Mouse (Mus musculus) bone marrow, adult 2 months (tissue): Measurements from ENCODE around the gene Efna5.

Experiments used
- CTCF ChIP-seq: fragments of 200-500 bp; IDR thresholded peaks from 2 replicates; pipeline ENCODE4 v1.5.1; 2011; ENCODE audit warnings: low read length, control low read depth; ENCODE audit not compliant: control insufficient read depth, insufficient read depth
- POLR2A ChIP-seq: fragments of 200-500 bp; IDR thresholded peaks from 2 replicates; pipeline ENCODE4 v1.6.1; 2011; ENCODE audit warnings: low read depth, mild to moderate bottlenecking, control low read depth, low read length, borderline replicate concordance; ENCODE audit not compliant: control insufficient read depth

- TF ChIP-seq CTCF (no peak), POLR2A (no peak)
These were observed 18.7 kb downstream of the Efna5 start for GRCm38 (mm10) chr17:62862298-62862999.
